Mouse (Mus musculus): ENCODE measurements around the gene Capns1. TPM values are rescaled to one million over a fixed set of nuclear protein-coding genes. Genes with fewer than 3 reads are reported as not detected.
"Not testable (repeated sequence)": the region's sequence is repeated elsewhere in the genome, so short reads cannot be mapped to it uniquely, and the experiment has no call there.

Gene Capns1
- total RNA-seq, 2 experiments from 2014 or later: 180 to 183 TPM

GRCm38 (mm10) chr7:30183879-30184289 lies 14.7 kb downstream of the Capns1 start, which contains the start of gene Cox7a1:
Gene Cox7a1, plus strand, starts transcription at chr7:30184144.
- intact Hi-C loops (cut with DNase I): loop anchor here (5.0 kb wide), 1 partner anchor 33 kb away; no protein-coding TSS in a partner anchor
- DNase-seq (ENCODE audit: low spot score in 2 of 2): peak; percentile 53 to 68

- intact Hi-C loops (cut with DNase I): loop anchor here (5.0 kb wide), 1 partner anchor 34 kb away; no protein-coding TSS in a partner anchor
- not testable (repeated sequence) for DNase-seq (ENCODE audit: low spot score in 2 of 2)
Measured at GRCm38 (mm10) chr7:30183189-30183588, 15.4 kb downstream of the Capns1 start.

- not testable (repeated sequence) for DNase-seq (ENCODE audit: low spot score in 2 of 2)
- intact Hi-C loops (cut with DNase I): loop anchor here (1.0 to 5.0 kb wide), 3 partner anchors 16 to 35 kb away; partner anchors contain the start of gene Capns1
Measured at GRCm38 (mm10) chr7:30181929-30182328, 16.7 kb downstream of the Capns1 start.

- peak; percentile 74 to 77 for DNase-seq (ENCODE audit: low spot score in 2 of 2)
- intact Hi-C loops (cut with DNase I): loop anchor here (1.0 to 5.0 kb wide), 3 partner anchors 17 to 36 kb away; partner anchors contain the start of gene Capns1
Measured at GRCm38 (mm10) chr7:30181308-30181707, 17.3 kb downstream of the Capns1 start.

GRCm38 (mm10) chr7:30178256-30178655 lies 20.4 kb downstream of the Capns1 start:
- intact Hi-C loops (cut with DNase I): no loop called here
- DNase-seq (ENCODE audit: low spot score in 2 of 2): no peak

GRCm38 (mm10) chr7:30176474-30176873 lies 22.1 kb downstream of the Capns1 start:
- intact Hi-C loops (cut with DNase I): no loop called here
- DNase-seq (ENCODE audit: low spot score in 2 of 2): no peak

GRCm38 (mm10) chr7:30170283-30170951 lies 28.2 kb downstream of the Capns1 start:
- intact Hi-C loops (cut with DNase I): no loop called here
- no peak for DNase-seq (ENCODE audit: low spot score in 2 of 2)

- peak; percentile 96 to 98 for DNase-seq (ENCODE audit: low spot score in 2 of 2)
- intact Hi-C loops (cut with DNase I): loop anchor here (2.0 kb wide), 1 partner anchor 75 kb away; the partner anchor contains the start of gene Zfp260
Measured at GRCm38 (mm10) chr7:30169583-30170282, 28.9 kb downstream of the Capns1 start, which contains the start of gene Zfp146. Gene Zfp146, minus strand, starts transcription at chr7:30169750.

- no peak for DNase-seq (ENCODE audit: low spot score in 2 of 2)
- intact Hi-C loops (cut with DNase I): loop anchor here (2.0 kb wide), 1 partner anchor 74 kb away; the partner anchor contains the start of gene Zfp260
Measured at GRCm38 (mm10) chr7:30168914-30169582, 29.6 kb downstream of the Capns1 start.

- intact Hi-C loops (cut with DNase I): no loop called here
- no peak for DNase-seq (ENCODE audit: low spot score in 2 of 2)
Measured at GRCm38 (mm10) chr7:30164745-30165144, 33.9 kb downstream of the Capns1 start.

GRCm38 (mm10) chr7:30163113-30163512 lies 35.5 kb downstream of the Capns1 start:
- peak in 1 of 2 experiments; percentile 28 for DNase-seq (ENCODE audit: low spot score in 2 of 2)
- intact Hi-C loops (cut with DNase I): no loop called here

GRCm38 (mm10) chr7:30155507-30155906 lies 43.1 kb downstream of the Capns1 start:
- intact Hi-C loops (cut with DNase I): no loop called here
- DNase-seq (ENCODE audit: low spot score in 2 of 2): no peak

GRCm38 (mm10) chr7:30154040-30154439 lies 44.6 kb downstream of the Capns1 start:
- DNase-seq (ENCODE audit: low spot score in 2 of 2): no peak
- intact Hi-C loops (cut with DNase I): no loop called here

- intact Hi-C loops (cut with DNase I): no loop called here
Measured at GRCm38 (mm10) chr7:30147011-30147410, 51.6 kb downstream of the Capns1 start.

GRCm38 (mm10) chr7:30143555-30144209 lies 54.9 kb downstream of the Capns1 start:
- intact Hi-C loops (cut with DNase I): no loop called here
- peak; percentile 70 to 74 for DNase-seq (ENCODE audit: low spot score in 2 of 2)

More at GRCm38 (mm10) chr7:30147011-30147410, 51.6 kb downstream of the Capns1 start:
- DNase-seq (ENCODE audit: low spot score in 2 of 2): no peak

GRCm38 (mm10) chr7:30143170-30143554 lies 55.4 kb downstream of the Capns1 start:
- intact Hi-C loops (cut with DNase I): no loop called here

More at GRCm38 (mm10) chr7:30143170-30143554, 55.4 kb downstream of the Capns1 start:
- no peak for DNase-seq (ENCODE audit: low spot score in 2 of 2)
